Mouse (Mus musculus) lung, postnatal 0 days (tissue): ENCODE results near the gene Radil.
A peak's percentile ranks its signal among the peaks of the same experiment; 100 is the strongest.

Source experiments
- CTCF ChIP-seq: IDR thresholded peaks from 2 replicates; pipeline ENCODE4 v1.5.1; 2016; ENCODE audit warnings: antibody characterized with exemption, mild to moderate bottlenecking
- EP300 ChIP-seq: IDR thresholded peaks from 2 replicates; pipeline ENCODE4 v1.6.1; 2016; ENCODE audit warnings: antibody characterized with exemption, mild to moderate bottlenecking, control low read depth

- peak; percentile 64 for TF ChIP-seq CTCF
- no peak for TF ChIP-seq EP300
These were observed 68.4 kb downstream of the Radil start for GRCm38 (mm10) chr5:142482512-142482911.
